Mouse (Mus musculus) heart, embryonic 14.5 days (tissue): ENCODE measurements around the gene Gm20489. TPM values are rescaled to one million over a fixed set of nuclear protein-coding genes. Genes with fewer than 3 reads are reported as not detected.

Source experiments
- ATAC-seq: fragments of 200-750 bp; cut with Nextera tagmentation; 2 replicates; pipeline ENCODE4 v1.8.0; 2017; ENCODE audit warnings: low read depth, moderate TSS enrichment; ENCODE audit not compliant: insufficient number of reproducible peaks, insufficient read depth, low FRiP score
- H3K27ac ChIP-seq, 2 experiments: fragments of 200-500 bp in 1 of 2; fragments of 300-500 bp in 1 of 2; sonication (generic) in 1 of 2; replicated peaks in 1 of 2; 2 replicates each; pipeline ENCODE4 v1.5.1; 2012 to 2014; ENCODE audit warnings: low read depth in 2 of 2, low read length in 2 of 2, control low read depth in 1 of 2, mild to moderate bottlenecking in 1 of 2, mixed read lengths in 1 of 2; ENCODE audit not compliant: control insufficient read depth in 1 of 2, insufficient read depth in 1 of 2
- H3K27me3 ChIP-seq: fragments of 300-500 bp; sonication (generic); 2 replicates; pipeline ENCODE4 v1.6.1; 2014; ENCODE audit warnings: mild to moderate bottlenecking, low read length, control low read depth; ENCODE audit not compliant: control insufficient read depth, insufficient read depth
- H3K36me3 ChIP-seq: fragments of 300-500 bp; sonication (generic); 2 replicates; pipeline ENCODE4 v1.6.1; 2014; ENCODE audit warnings: mild to moderate bottlenecking, control low read depth, low read length, mixed read lengths; ENCODE audit not compliant: control insufficient read depth, insufficient read depth
- H3K4me1 ChIP-seq, 2 experiments: fragments of 200-500 bp in 1 of 2; fragments of 300-500 bp in 1 of 2; sonication (generic) in 1 of 2; 2 replicates each; pipeline ENCODE4 v1.6.1; 2012 to 2014; ENCODE audit warnings: low read length in 2 of 2, control low read depth in 1 of 2, mixed read lengths in 1 of 2; ENCODE audit not compliant: control insufficient read depth in 2 of 2, insufficient read depth in 2 of 2
- H3K4me2 ChIP-seq: fragments of 300-500 bp; sonication (generic); 2 replicates; pipeline ENCODE4 v1.6.1; 2014; ENCODE audit warnings: mild to moderate bottlenecking, low read length
- H3K4me3 ChIP-seq, 2 experiments: fragments of 200-500 bp in 1 of 2; fragments of 300-500 bp in 1 of 2; sonication (generic) in 1 of 2; 2 replicates each; pipeline ENCODE4 v1.5.1; 2012 to 2014; ENCODE audit warnings: low read length in 2 of 2, mild to moderate bottlenecking in 2 of 2, control low read depth in 1 of 2, low read depth in 1 of 2, moderate library complexity in 1 of 2; ENCODE audit not compliant: control insufficient read depth in 1 of 2, insufficient read depth in 1 of 2
- H3K9ac ChIP-seq: fragments of 300-500 bp; sonication (generic); 2 replicates; pipeline ENCODE4 v1.6.1; 2014; ENCODE audit warnings: mild to moderate bottlenecking, low read length
- H3K9me3 ChIP-seq: fragments of 300-500 bp; sonication (generic); 2 replicates; pipeline ENCODE4 v1.6.1; 2016; ENCODE audit warnings: low read length, control low read depth; ENCODE audit not compliant: control insufficient read depth
- WGBS: fragments of 180-500 bp; shearing (Covaris S2); extraction: QIAGEN DNeasy Blood & Tissue Kit; methylation state at CpG from one replicate; pipeline ENCODE4 v1.1.7; 2014; 5-methylcytosine and 5-hydroxymethylcytosine counted together
- polyA plus RNA-seq: library from polyadenylated mRNA; unstranded; fragments of >200 nt; fragmentation: Nextera tagmentation; extraction: Ambion mirVana; gene quantifications from 2 replicates; pipeline ENCODE4 v1.2.1, GENCODE M21; 2014

Gene Gm20489
- polyA plus RNA-seq, 1 experiment from 2014 or later = not detected

- H3K27ac ChIP-seq = no peak within 1 kb of the TSS
- WGBS = 20% methylated on average over 23 of the region's 24 CpGs
- H3K4me1 ChIP-seq = no peaks in the 10 kb centered on the region; a peak in 2 of 4 replicates
- peaks cover 34% of the 10 kb centered on the region for H3K36me3 ChIP-seq
- H3K27me3 ChIP-seq = no peaks in the 10 kb centered on the region
- ATAC-seq = no peak
- no peaks in the 10 kb centered on the region for H3K9me3 ChIP-seq
- peak within 1 kb of the TSS; percentile 61 for H3K4me2 ChIP-seq
- H3K9ac ChIP-seq = peak within 1 kb of the TSS; percentile 61; the same call in 1 of the 2 replicates
- peak within 1 kb of the TSS; percentile 32 to 40 for H3K4me3 ChIP-seq
Observed at GRCm38 (mm10) chrX:101299055-101299454, 30.2 kb upstream of the Gm20489 start, which contains the start of gene Nlgn3. Gene Nlgn3 (plus strand): TSS chrX:101299168.

- no peak for ATAC-seq
- Histone ChIP-seq H3K9ac (no peak overlapping the region), H3K4me3 (no peak overlapping the region), H3K4me2 (no peak overlapping the region), H3K27me3 (no peaks in the 10 kb centered on the region), H3K36me3 (peaks cover 97% of the 10 kb centered on the region), H3K27ac (no peak overlapping the region), H3K9me3 (no peaks in the 10 kb centered on the region), H3K4me1 (no peaks in the 10 kb centered on the region)
- WGBS = 71% methylated on average over 10 of the region's 10 CpGs
Observed at GRCm38 (mm10) chrX:101290111-101290510, 21.3 kb upstream of the Gm20489 start.

- Histone ChIP-seq H3K4me1 (no peaks in the 10 kb centered on the region), H3K9ac (no peak overlapping the region), H3K9me3 (no peaks in the 10 kb centered on the region), H3K4me2 (no peak overlapping the region), H3K27me3 (no peaks in the 10 kb centered on the region), H3K27ac (no peak overlapping the region), H3K4me3 (no peak overlapping the region), H3K36me3 (peaks cover 98% of the 10 kb centered on the region)
- no peak for ATAC-seq
- WGBS = 82% methylated on average over 7 of the region's 7 CpGs
Observed at GRCm38 (mm10) chrX:101289037-101289436, 20.2 kb upstream of the Gm20489 start.

- 85% methylated on average over 6 of the region's 6 CpGs for WGBS
- Histone ChIP-seq H3K4me1 (no peaks in the 10 kb centered on the region), H3K27ac (no peak overlapping the region), H3K4me3 (no peak overlapping the region), H3K4me2 (no peak overlapping the region), H3K9me3 (no peaks in the 10 kb centered on the region), H3K27me3 (no peaks in the 10 kb centered on the region), H3K9ac (no peak overlapping the region), H3K36me3 (peaks cover 98% of the 10 kb centered on the region)
- no peak for ATAC-seq
Observed at GRCm38 (mm10) chrX:101288432-101288831, 19.6 kb upstream of the Gm20489 start.

- peaks cover 97% of the 10 kb centered on the region for H3K36me3 ChIP-seq
- WGBS = 58% methylated on average over 3 of the region's 3 CpGs
- no peak for ATAC-seq
Observed at GRCm38 (mm10) chrX:101287543-101287942, 18.7 kb upstream of the Gm20489 start.

GRCm38 (mm10) chrX:101285953-101286670 is 17.3 kb upstream of the Gm20489 start:
- Histone ChIP-seq H3K27me3 (no peaks in the 10 kb centered on the region), H3K9ac (no peak overlapping the region), H3K27ac (no peak overlapping the region), H3K4me3 (no peak overlapping the region), H3K9me3 (no peaks in the 10 kb centered on the region), H3K36me3 (peaks cover 96% of the 10 kb centered on the region), H3K4me2 (no peak overlapping the region), H3K4me1 (no peaks in the 10 kb centered on the region)
- WGBS = 84% methylated on average over 14 of the region's 14 CpGs
- ATAC-seq = no peak

More at GRCm38 (mm10) chrX:101287543-101287942, 18.7 kb upstream of the Gm20489 start:
- no peak overlapping the region for H3K9ac ChIP-seq
- H3K4me2 ChIP-seq = no peak overlapping the region
- no peaks in the 10 kb centered on the region for H3K27me3 ChIP-seq
- H3K4me3 ChIP-seq = no peak overlapping the region
- H3K27ac ChIP-seq = no peak overlapping the region
- H3K4me1 ChIP-seq = no peaks in the 10 kb centered on the region
- H3K9me3 ChIP-seq = no peaks in the 10 kb centered on the region

- Histone ChIP-seq H3K4me1 (no peaks in the 10 kb centered on the region), H3K9ac (no peak overlapping the region), H3K27me3 (no peaks in the 10 kb centered on the region), H3K9me3 (no peaks in the 10 kb centered on the region), H3K36me3 (peaks cover 97% of the 10 kb centered on the region), H3K4me2 (no peak overlapping the region), H3K27ac (no peak overlapping the region), H3K4me3 (no peak overlapping the region)
- ATAC-seq = no peak
- WGBS = 26% methylated on average over 6 of the region's 6 CpGs
Observed at GRCm38 (mm10) chrX:101285534-101285933, 16.7 kb upstream of the Gm20489 start.

GRCm38 (mm10) chrX:101282813-101283212 is 14.0 kb upstream of the Gm20489 start:
- H3K36me3 ChIP-seq = peaks cover 93% of the 10 kb centered on the region
- no peak for ATAC-seq
- H3K4me2 ChIP-seq = no peak overlapping the region
- H3K27me3 ChIP-seq = no peaks in the 10 kb centered on the region
- H3K9ac ChIP-seq = no peak overlapping the region
- no peak overlapping the region for H3K4me3 ChIP-seq
- no peaks in the 10 kb centered on the region for H3K9me3 ChIP-seq
- H3K4me1 ChIP-seq = no peaks in the 10 kb centered on the region
- 74% methylated on average over 6 of the region's 6 CpGs for WGBS
- H3K27ac ChIP-seq = no peak overlapping the region
